Mouse (Mus musculus) ovary, adult 18-20 months (tissue): Measurements from ENCODE around the gene Atf7.

Experiments
- DNase-seq: peaks from one replicate; pipeline ENCODE4 v3.0.0; 2022; ENCODE audit warnings: low spot score, mixed read lengths

Gene Atf7

GRCm38 (mm10) chr15:102515791-102516190, 109.5 kb downstream of the Atf7 start:
- DNase-seq, result no peak

GRCm38 (mm10) chr15:102515261-102515660, 110.0 kb downstream of the Atf7 start:
- DNase-seq, result no peak

GRCm38 (mm10) chr15:102513004-102513403, 112.3 kb downstream of the Atf7 start:
- no peak for DNase-seq

- DNase-seq, result no peak
Measured at GRCm38 (mm10) chr15:102512471-102512870, 112.8 kb downstream of the Atf7 start.

- DNase-seq, result no peak
Measured at GRCm38 (mm10) chr15:102512010-102512409, 113.3 kb downstream of the Atf7 start.

GRCm38 (mm10) chr15:102511285-102511833, 113.9 kb downstream of the Atf7 start:
- DNase-seq, result no peak

- peak; percentile 82 for DNase-seq
Measured at GRCm38 (mm10) chr15:102510590-102511284, 114.5 kb downstream of the Atf7 start.

- no peak for DNase-seq
Measured at GRCm38 (mm10) chr15:102510110-102510509, 115.2 kb downstream of the Atf7 start.

- no peak for DNase-seq
Measured at GRCm38 (mm10) chr15:102508336-102508735, 116.9 kb downstream of the Atf7 start.

GRCm38 (mm10) chr15:102507561-102507960, 117.7 kb downstream of the Atf7 start:
- no peak for DNase-seq

- no peak for DNase-seq
Measured at GRCm38 (mm10) chr15:102506864-102507263, 118.4 kb downstream of the Atf7 start.

GRCm38 (mm10) chr15:102506464-102506830, 118.8 kb downstream of the Atf7 start:
- no peak for DNase-seq

GRCm38 (mm10) chr15:102505770-102506463, 119.3 kb downstream of the Atf7 start:
- no peak for DNase-seq

- DNase-seq, result no peak
Measured at GRCm38 (mm10) chr15:102505073-102505769, 120.0 kb downstream of the Atf7 start.

- DNase-seq, result no peak
Measured at GRCm38 (mm10) chr15:102503924-102504782, 121.1 kb downstream of the Atf7 start.

GRCm38 (mm10) chr15:102503447-102503846, 121.8 kb downstream of the Atf7 start, which contains the start of gene Gm10337:
Gm10337 (plus strand) TSS chr15:102503722.
- DNase-seq, result no peak

GRCm38 (mm10) chr15:102502254-102502840, 122.9 kb downstream of the Atf7 start:
- no peak for DNase-seq

- no peak for DNase-seq
Measured at GRCm38 (mm10) chr15:102501084-102501814, 124.0 kb downstream of the Atf7 start.

- no peak for DNase-seq
Measured at GRCm38 (mm10) chr15:102500479-102500878, 124.8 kb downstream of the Atf7 start.

- no peak for DNase-seq
Measured at GRCm38 (mm10) chr15:102499851-102500250, 125.4 kb downstream of the Atf7 start.

- no peak for DNase-seq
Measured at GRCm38 (mm10) chr15:102499370-102499769, 125.9 kb downstream of the Atf7 start.
